Mouse (Mus musculus) mature B cell (primary cell): Measurements from ENCODE around the gene Actl6b.

ENCODE experiments used
- in situ Hi-C: fragments of 300-500 bp; cut with MboI; formaldehyde crosslinking; loops from 2 replicates; pipeline ENCODE4 v1.14.3; 2019

Gene Actl6b

GRCm38 (mm10) chr5:137529221-137529995, 23.9 kb upstream of the Actl6b start:
- in situ Hi-C loops: no loop called here

GRCm38 (mm10) chr5:137530075-137530474, 23.2 kb upstream of the Actl6b start:
- in situ Hi-C loops: no loop called here

GRCm38 (mm10) chr5:137530588-137531413, 22.5 kb upstream of the Actl6b start:
- in situ Hi-C loops: no loop called here

- in situ Hi-C loops: no loop called here
Observed at GRCm38 (mm10) chr5:137531414-137532130, 21.7 kb upstream of the Actl6b start.

GRCm38 (mm10) chr5:137532131-137532807, 21.0 kb upstream of the Actl6b start:
- in situ Hi-C loops: no loop called here

GRCm38 (mm10) chr5:137532808-137533116, 20.6 kb upstream of the Actl6b start:
- in situ Hi-C loops: no loop called here

GRCm38 (mm10) chr5:137533117-137533827, 20.0 kb upstream of the Actl6b start, which contains the start of the genes Epo and Gnb2:
TSS of gene Epo (minus strand) at chr5:137533242.
TSS of gene Gnb2 (minus strand) at chr5:137533510.
- in situ Hi-C loops: no loop called here

- in situ Hi-C loops: no loop called here
Observed at GRCm38 (mm10) chr5:137534762-137535161, 18.6 kb upstream of the Actl6b start.

GRCm38 (mm10) chr5:137535318-137535717, 18.0 kb upstream of the Actl6b start:
- in situ Hi-C loops: no loop called here

GRCm38 (mm10) chr5:137537461-137537860, 15.9 kb upstream of the Actl6b start:
- in situ Hi-C loops: no loop called here

- in situ Hi-C loops: no loop called here
Observed at GRCm38 (mm10) chr5:137539291-137539801, 14.0 kb upstream of the Actl6b start.

GRCm38 (mm10) chr5:137540991-137541390, 12.3 kb upstream of the Actl6b start:
- in situ Hi-C loops: no loop called here

GRCm38 (mm10) chr5:137541768-137542540, 11.4 kb upstream of the Actl6b start:
- in situ Hi-C loops: no loop called here

GRCm38 (mm10) chr5:137544926-137545325, 8.4 kb upstream of the Actl6b start:
- in situ Hi-C loops: no loop called here

- in situ Hi-C loops: no loop called here
Observed at GRCm38 (mm10) chr5:137545596-137545995, 7.7 kb upstream of the Actl6b start.

- in situ Hi-C loops: no loop called here
Observed at GRCm38 (mm10) chr5:137549840-137550239, 3.5 kb upstream of the Actl6b start.

GRCm38 (mm10) chr5:137551119-137551518, 2.2 kb upstream of the Actl6b start:
- in situ Hi-C loops: no loop called here

GRCm38 (mm10) chr5:137553000-137553399, 317 bp upstream of the Actl6b start:
- in situ Hi-C loops: no loop called here

- in situ Hi-C loops: no loop called here
Observed at GRCm38 (mm10) chr5:137553898-137554297, 581 bp downstream of the Actl6b start.

GRCm38 (mm10) chr5:137561556-137561955, 8.2 kb downstream of the Actl6b start:
- in situ Hi-C loops: no loop called here
